Mouse (Mus musculus): ENCODE results near the gene Stx2.
A peak's percentile ranks its signal among the peaks of the same experiment; 100 is the strongest.
"Not testable (repeated sequence)": the region's sequence is repeated elsewhere in the genome, so short reads cannot be mapped to it uniquely, and the experiment has no call there.

Stx2 gene

DNA sequence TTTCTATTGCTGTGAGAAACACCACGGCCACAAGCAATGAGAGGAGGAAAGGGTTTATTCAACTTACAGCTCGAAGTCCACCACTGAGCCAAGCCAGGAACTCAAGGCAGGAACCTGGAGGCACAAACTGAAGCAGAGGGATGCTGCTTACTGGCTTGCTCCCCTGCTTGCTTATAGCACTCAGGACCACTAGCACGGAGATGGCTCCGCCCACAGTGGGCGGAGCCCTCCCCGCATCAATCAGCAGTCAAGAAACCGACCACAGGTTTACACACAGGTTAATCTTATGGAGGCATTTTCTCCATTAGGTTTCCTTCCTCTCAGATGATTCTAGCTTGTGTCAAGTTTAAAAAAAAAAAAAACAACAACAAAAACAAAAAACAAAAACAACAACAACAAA is 27.5 kb downstream of the Stx2 start:
- H3K36me3 ChIP-seq (ENCODE audit: insufficient read depth, low read length), result no peaks in the 10 kb centered on the region; the same call in 1 of the 2 replicates
- H3K9me3 ChIP-seq (ENCODE audit: low read length), result no peaks in the 10 kb centered on the region
- no peaks in the 10 kb centered on the region; the same call in 1 of the 2 replicates for H3K27me3 ChIP-seq (ENCODE audit: insufficient read depth, low read length)
- peaks cover 19% of the 10 kb centered on the region for H3K4me1 ChIP-seq (replicated peaks; ENCODE audit: low read depth, low read length)
- H3K4me3 ChIP-seq (replicated peaks; ENCODE audit: low read length), result no peak overlapping the region
- TF ChIP-seq CTCF (conservative IDR thresholded peaks at IDR 0.05; ENCODE audit: low read length), result no peak
- TF ChIP-seq NANOG (IDR thresholded peaks at IDR 0.05; ENCODE audit: borderline replicate concordance, low read length), result no peak
- no peak for TF ChIP-seq POU5F1 (IDR thresholded peaks at IDR 0.05; ENCODE audit: borderline replicate concordance, low read length)

DNA sequence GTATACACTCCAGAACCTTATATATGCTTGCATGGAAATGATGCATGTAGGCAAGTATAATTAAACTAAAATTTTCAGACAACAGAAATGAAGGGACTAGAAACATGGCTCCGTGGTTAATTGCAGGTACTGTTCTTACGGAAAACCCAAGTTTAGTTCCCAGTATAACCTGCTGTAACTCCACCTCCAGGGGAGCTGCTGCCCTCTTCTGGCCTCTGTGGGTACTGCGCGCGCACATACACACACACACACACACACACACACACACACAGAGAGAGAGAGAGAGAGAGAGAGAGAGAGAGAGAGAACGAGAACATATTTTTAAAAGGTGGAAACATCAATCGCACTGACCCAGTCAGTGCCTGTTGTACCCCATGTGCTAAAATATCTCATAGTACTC is 29.4 kb downstream of the Stx2 start:
- peak; percentile 70 for TF ChIP-seq CTCF (conservative IDR thresholded peaks at IDR 0.05; ENCODE audit: low read length)
- no peak for TF ChIP-seq POU5F1 (IDR thresholded peaks at IDR 0.05; ENCODE audit: borderline replicate concordance, low read length)
- Histone ChIP-seq H3K9me3 (ENCODE audit: low read length) (no peaks in the 10 kb centered on the region), H3K4me3 (replicated peaks; ENCODE audit: low read length) (no peak overlapping the region), H3K36me3 (ENCODE audit: insufficient read depth, low read length) (no peaks in the 10 kb centered on the region), H3K4me1 (replicated peaks; ENCODE audit: low read depth, low read length) (peaks cover 30% of the 10 kb centered on the region), H3K27me3 (ENCODE audit: insufficient read depth, low read length) (no peaks in the 10 kb centered on the region; the same call in 1 of the 2 replicates)

DNA sequence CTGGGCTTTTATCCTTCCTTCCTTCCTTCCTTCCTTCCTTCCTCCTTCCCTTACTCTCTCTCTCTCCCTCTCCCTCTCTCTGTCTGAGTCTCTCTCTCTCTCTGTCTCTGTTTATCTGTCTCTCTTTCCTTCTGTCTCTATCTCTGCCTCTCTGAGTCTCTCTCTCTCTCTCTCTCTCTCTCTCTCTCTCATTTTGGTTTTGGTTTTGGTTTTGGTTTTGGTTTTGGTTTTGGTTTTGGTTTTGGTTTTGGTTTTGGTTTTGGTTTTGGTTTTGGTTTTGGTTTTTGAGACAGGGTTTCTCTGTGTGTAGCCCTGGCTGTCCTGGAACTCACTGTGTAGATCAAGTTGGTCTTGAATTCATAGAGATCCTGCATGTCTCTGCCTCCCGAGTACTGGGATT is 30.9 kb downstream of the Stx2 start:
- not testable (repeated sequence) for H3K36me3 ChIP-seq (ENCODE audit: insufficient read depth, low read length); H3K9me3 ChIP-seq (ENCODE audit: low read length); H3K27me3 ChIP-seq (ENCODE audit: insufficient read depth, low read length); H3K4me3 ChIP-seq (replicated peaks; ENCODE audit: low read length)
- H3K4me1 ChIP-seq (replicated peaks; ENCODE audit: low read depth, low read length), result peaks cover 27% of the 10 kb centered on the region

DNA sequence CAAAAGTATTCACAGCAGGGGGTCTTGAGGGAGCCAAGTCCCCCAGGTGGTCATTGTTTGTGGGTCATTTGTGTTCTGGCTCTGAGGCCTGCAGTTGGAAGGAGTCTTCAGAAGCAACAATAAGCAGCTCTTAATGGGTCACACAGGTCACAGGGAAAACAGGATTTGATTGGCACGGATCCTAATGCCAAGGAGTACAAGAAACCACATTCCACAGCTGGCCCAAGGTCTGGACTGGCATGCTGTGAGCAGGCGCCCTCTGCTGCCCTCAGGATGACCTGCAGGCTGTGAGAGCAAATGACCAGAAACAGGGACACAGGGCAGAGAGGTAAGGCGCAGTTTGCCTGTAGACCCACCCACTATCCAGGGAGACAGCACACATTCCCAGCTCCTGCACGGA is 32.1 kb downstream of the Stx2 start:
- Histone ChIP-seq H3K9me3 (ENCODE audit: low read length) (no peaks in the 10 kb centered on the region), H3K4me1 (replicated peaks; ENCODE audit: low read depth, low read length) (peaks cover 28% of the 10 kb centered on the region), H3K27me3 (ENCODE audit: insufficient read depth, low read length) (peaks cover 3% of the 10 kb centered on the region; the same call in 1 of the 2 replicates), H3K36me3 (ENCODE audit: insufficient read depth, low read length) (no peaks in the 10 kb centered on the region), H3K4me3 (replicated peaks; ENCODE audit: low read length) (no peak overlapping the region)
- TF ChIP-seq CTCF (conservative IDR thresholded peaks at IDR 0.05; ENCODE audit: low read length), result peak; percentile 53
- no peak for TF ChIP-seq NANOG (IDR thresholded peaks at IDR 0.05; ENCODE audit: borderline replicate concordance, low read length)

DNA sequence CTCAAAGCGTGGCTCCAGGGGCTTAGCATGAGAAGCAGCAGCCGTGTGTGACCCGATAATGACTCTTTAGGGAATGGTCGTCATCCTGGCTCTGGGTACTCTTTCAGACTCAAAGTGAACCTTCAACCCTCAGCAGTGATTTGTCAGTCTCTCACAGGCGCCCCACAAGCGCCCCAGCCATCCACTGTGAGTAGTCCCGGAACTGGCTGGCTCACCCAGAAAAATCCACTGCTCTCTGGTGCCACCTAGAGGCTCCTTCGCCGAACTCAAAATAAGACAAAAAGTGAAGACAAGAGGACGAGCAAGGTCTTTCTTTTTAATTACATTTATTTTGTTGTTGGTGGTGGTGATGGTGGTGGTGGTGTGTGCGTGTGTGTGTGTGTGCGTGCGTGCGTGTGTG is 37.1 kb downstream of the Stx2 start:
- no peak for TF ChIP-seq NANOG (IDR thresholded peaks at IDR 0.05; ENCODE audit: borderline replicate concordance, low read length)
- peak; percentile 74 for TF ChIP-seq CTCF (conservative IDR thresholded peaks at IDR 0.05; ENCODE audit: low read length)
- peak overlapping the region; percentile 43; the same call in 1 of the 2 replicates for H3K4me3 ChIP-seq (replicated peaks; ENCODE audit: low read length)
- no peaks in the 10 kb centered on the region for H3K9me3 ChIP-seq (ENCODE audit: low read length)
- no peaks in the 10 kb centered on the region for H3K36me3 ChIP-seq (ENCODE audit: insufficient read depth, low read length)
- H3K4me1 ChIP-seq (replicated peaks; ENCODE audit: low read depth, low read length), result peaks cover 36% of the 10 kb centered on the region
- H3K27me3 ChIP-seq (ENCODE audit: insufficient read depth, low read length), result peaks cover 3% of the 10 kb centered on the region; the same call in 1 of the 2 replicates

GRCm38 (mm10) chr5:128970878-128971277 is 37.5 kb downstream of the Stx2 start:
- TF ChIP-seq NANOG (IDR thresholded peaks at IDR 0.05; ENCODE audit: borderline replicate concordance, low read length), result no peak
- no peak; the same call in 1 of the 2 replicates for TF ChIP-seq CTCF (conservative IDR thresholded peaks at IDR 0.05; ENCODE audit: low read length)
- TF ChIP-seq POU5F1 (IDR thresholded peaks at IDR 0.05; ENCODE audit: borderline replicate concordance, low read length), result no peak
- Histone ChIP-seq H3K36me3 (ENCODE audit: insufficient read depth, low read length) (no peaks in the 10 kb centered on the region), H3K4me1 (replicated peaks; ENCODE audit: low read depth, low read length) (peaks cover 33% of the 10 kb centered on the region), H3K9me3 (ENCODE audit: low read length) (no peaks in the 10 kb centered on the region), H3K4me3 (replicated peaks; ENCODE audit: low read length) (peak overlapping the region; percentile 43; the same call in 1 of the 2 replicates), H3K27me3 (ENCODE audit: insufficient read depth, low read length) (peaks cover 3% of the 10 kb centered on the region; the same call in 1 of the 2 replicates)

GRCm38 (mm10) chr5:128964353-128964752 is 44.0 kb downstream of the Stx2 start:
- Histone ChIP-seq H3K9me3 (ENCODE audit: low read length) (peaks cover 38% of the 10 kb centered on the region), H3K4me1 (replicated peaks; ENCODE audit: low read depth, low read length) (peaks cover 3% of the 10 kb centered on the region; the same call in 1 of the 2 replicates), H3K36me3 (ENCODE audit: insufficient read depth, low read length) (no peaks in the 10 kb centered on the region), H3K27me3 (ENCODE audit: insufficient read depth, low read length) (no peaks in the 10 kb centered on the region), H3K4me3 (replicated peaks; ENCODE audit: low read length) (no peak overlapping the region)
- TF ChIP-seq NANOG (IDR thresholded peaks at IDR 0.05; ENCODE audit: borderline replicate concordance, low read length) (no peak), CTCF (conservative IDR thresholded peaks at IDR 0.05; ENCODE audit: low read length) (peak; percentile 26), POU5F1 (IDR thresholded peaks at IDR 0.05; ENCODE audit: borderline replicate concordance, low read length) (no peak)

GRCm38 (mm10) chr5:128958916-128959315 is 49.5 kb downstream of the Stx2 start:
- Histone ChIP-seq H3K36me3 (ENCODE audit: insufficient read depth, low read length) (no peaks in the 10 kb centered on the region), H3K9me3 (ENCODE audit: low read length) (peaks cover 38% of the 10 kb centered on the region), H3K4me3 (replicated peaks; ENCODE audit: low read length) (no peak overlapping the region), H3K27me3 (ENCODE audit: insufficient read depth, low read length) (no peaks in the 10 kb centered on the region; the same call in 1 of the 2 replicates), H3K4me1 (replicated peaks; ENCODE audit: low read depth, low read length) (peaks cover 6% of the 10 kb centered on the region)
- TF ChIP-seq CTCF (conservative IDR thresholded peaks at IDR 0.05; ENCODE audit: low read length) (no peak), POU5F1 (IDR thresholded peaks at IDR 0.05; ENCODE audit: borderline replicate concordance, low read length) (no peak), NANOG (IDR thresholded peaks at IDR 0.05; ENCODE audit: borderline replicate concordance, low read length) (no peak)

- peak; percentile 68 for TF ChIP-seq CTCF (conservative IDR thresholded peaks at IDR 0.05; ENCODE audit: low read length)
- H3K4me3 ChIP-seq (replicated peaks; ENCODE audit: low read length); H3K36me3 ChIP-seq (ENCODE audit: insufficient read depth, low read length); H3K9me3 ChIP-seq (ENCODE audit: low read length): not testable (repeated sequence)
- H3K4me1 ChIP-seq (replicated peaks; ENCODE audit: low read depth, low read length), result peaks cover 31% of the 10 kb centered on the region
- peaks cover 22% of the 10 kb centered on the region for H3K27me3 ChIP-seq (ENCODE audit: insufficient read depth, low read length)
These were observed 54.0 kb downstream of the Stx2 start for GRCm38 (mm10) chr5:128954371-128954770.
